Mouse (Mus musculus): Measurements from ENCODE around the gene Phf10.
"Not testable (repeated sequence)": the region's sequence is repeated elsewhere in the genome, so short reads cannot be mapped to it uniquely, and the experiment has no call there.

Phf10 gene

DNA sequence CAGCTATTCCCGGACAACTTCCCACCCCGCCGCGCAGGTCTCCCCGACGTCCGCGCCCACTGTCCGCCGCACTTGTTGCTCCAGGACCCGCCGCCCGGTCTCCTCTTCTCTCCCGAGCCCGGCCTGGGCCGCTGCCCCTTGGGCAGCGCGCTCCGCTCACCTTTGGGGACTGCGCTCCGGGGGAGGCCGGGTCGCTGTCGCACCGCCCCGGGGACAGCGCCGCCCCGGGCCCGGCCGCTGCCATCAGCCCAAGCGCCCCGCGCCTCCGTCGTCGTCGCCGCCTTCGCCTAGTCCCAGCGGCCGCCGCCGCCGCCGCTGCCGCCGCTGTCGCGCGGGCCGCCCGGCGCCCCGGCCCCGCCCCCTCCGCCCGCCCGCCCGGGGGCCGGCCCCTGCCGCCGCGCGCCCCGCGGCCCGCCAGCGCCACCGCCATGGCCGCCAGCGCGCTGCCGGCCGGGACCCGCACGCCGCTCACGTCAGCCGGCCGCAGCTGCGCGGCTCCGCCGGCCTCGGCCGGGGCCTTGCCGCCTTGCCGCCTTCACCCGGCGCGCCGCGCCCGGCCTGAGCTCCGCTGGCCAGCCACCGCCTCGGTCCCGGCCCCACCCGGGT lies at the start of gene Phf10:
TSS of gene Phf10 (minus strand) at position 323 of the 606 bp plus-strand sequence.
- peak; percentile 46 to 53 for DNase-seq

DNA sequence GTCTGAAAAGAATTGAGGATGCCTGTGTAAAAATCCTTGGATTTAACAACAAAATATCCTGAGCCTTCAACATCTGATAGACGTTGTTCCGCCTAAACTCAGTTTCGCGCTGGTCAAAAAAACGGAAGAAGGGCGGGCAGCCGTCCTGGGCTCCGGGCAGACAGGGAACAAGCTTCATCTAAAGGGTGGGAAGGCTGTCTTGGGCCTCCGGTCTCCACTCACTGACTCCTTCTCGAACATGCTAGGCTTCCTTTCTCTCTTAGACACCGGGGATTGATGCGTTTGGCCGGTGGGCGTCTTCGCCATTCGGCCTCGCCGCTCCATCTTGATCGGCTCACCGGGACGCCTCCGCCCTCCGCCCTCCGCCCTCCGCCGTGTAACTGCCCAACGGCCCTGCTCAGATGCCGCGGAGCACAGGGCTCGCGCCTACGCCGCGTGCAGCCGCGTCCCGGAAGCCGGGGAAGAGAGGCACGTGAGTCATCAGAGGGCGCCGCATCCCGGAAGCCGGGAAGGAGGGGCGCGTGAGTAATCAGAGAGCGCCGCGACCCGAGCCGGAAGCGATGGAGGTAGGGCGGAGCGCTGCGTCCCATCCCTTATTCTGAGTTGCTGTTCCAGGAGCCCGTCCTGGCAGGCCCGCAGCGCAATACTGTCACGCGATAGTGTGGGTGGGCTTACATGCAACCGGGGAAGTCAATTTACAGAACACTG lies 48.8 kb upstream of the Phf10 start, which contains the start of gene Gm3435:
TSS of gene Gm3435 (plus strand) at position 471 of the 708 bp plus-strand sequence.
- DNase-seq: not testable (repeated sequence)

GRCm38 (mm10) chr17:15009088-15009487 lies 48.0 kb upstream of the Phf10 start:
- DNase-seq: not testable (repeated sequence)

GRCm38 (mm10) chr17:15000047-15000446 lies 39.0 kb upstream of the Phf10 start:
- not testable (repeated sequence) for DNase-seq

- DNase-seq: not testable (repeated sequence)
Measured at GRCm38 (mm10) chr17:14994140-14994539, 33.1 kb upstream of the Phf10 start.

DNA sequence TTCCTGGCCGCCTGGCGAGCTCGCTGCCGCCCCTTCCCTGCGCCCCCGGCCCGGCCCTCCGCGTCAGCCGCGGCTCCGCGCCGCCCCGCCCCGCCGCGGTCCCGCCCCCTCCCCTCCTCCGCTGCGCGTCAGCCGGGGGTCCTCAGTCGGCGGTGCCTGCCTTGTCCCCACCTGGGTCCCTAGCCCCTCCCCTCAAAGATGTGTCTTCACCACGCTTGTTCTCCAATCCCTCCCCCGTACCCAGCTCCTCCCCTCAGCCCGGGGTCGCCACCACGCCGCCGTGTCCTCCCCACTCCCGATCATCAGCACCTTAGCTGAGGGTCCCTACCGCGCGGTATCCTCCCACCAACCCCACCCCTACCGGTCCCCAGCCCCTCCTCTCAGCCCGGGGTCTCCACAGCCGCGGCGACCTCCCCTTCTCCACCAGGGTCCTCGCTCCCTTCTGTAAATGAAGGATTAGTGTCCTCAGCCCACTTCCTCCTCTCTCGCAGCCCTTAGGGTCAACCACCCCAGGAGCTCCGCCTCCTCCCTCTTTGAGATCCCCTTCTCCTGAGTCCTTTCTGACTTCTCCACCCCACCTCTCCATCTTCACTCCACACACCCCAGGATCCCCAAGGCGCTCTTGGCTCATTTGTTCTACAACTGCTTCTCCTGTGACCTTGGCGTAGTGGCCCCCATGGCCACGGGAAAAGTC lies 32.2 kb upstream of the Phf10 start:
- DNase-seq: not testable (repeated sequence)

GRCm38 (mm10) chr17:14992522-14993138 lies 31.6 kb upstream of the Phf10 start:
- DNase-seq: not testable (repeated sequence)

GRCm38 (mm10) chr17:14990116-14990702 lies 29.1 kb upstream of the Phf10 start:
- peak in 1 of 2 experiments; percentile 1 for DNase-seq

DNA sequence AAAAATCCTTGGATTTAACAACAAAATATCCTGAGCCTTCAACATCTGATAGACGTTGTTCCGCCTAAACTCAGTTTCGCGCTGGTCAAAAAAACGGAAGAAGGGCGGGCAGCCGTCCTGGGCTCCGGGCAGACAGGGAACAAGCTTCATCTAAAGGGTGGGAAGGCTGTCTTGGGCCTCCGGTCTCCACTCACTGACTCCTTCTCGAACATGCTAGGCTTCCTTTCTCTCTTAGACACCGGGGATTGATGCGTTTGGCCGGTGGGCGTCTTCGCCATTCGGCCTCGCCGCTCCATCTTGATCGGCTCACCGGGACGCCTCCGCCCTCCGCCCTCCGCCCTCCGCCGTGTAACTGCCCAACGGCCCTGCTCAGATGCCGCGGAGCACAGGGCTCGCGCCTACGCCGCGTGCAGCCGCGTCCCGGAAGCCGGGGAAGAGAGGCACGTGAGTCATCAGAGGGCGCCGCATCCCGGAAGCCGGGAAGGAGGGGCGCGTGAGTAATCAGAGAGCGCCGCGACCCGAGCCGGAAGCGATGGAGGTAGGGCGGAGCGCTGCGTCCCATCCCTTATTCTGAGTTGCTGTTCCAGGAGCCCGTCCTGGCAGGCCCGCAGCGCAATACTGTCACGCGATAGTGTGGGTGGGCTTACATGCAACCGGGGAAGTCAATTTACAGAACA lies 17.4 kb upstream of the Phf10 start, which contains the start of the genes 9030025P20Rik and Gm3417:
TSS of gene 9030025P20Rik (plus strand) at position 107 of the 677 bp plus-strand sequence.
TSS of gene Gm3417 (minus strand) at position 429 of the 677 bp plus-strand sequence.
- DNase-seq: not testable (repeated sequence)

- not testable (repeated sequence) for DNase-seq
Measured at GRCm38 (mm10) chr17:14977718-14978361, 16.8 kb upstream of the Phf10 start.

DNA sequence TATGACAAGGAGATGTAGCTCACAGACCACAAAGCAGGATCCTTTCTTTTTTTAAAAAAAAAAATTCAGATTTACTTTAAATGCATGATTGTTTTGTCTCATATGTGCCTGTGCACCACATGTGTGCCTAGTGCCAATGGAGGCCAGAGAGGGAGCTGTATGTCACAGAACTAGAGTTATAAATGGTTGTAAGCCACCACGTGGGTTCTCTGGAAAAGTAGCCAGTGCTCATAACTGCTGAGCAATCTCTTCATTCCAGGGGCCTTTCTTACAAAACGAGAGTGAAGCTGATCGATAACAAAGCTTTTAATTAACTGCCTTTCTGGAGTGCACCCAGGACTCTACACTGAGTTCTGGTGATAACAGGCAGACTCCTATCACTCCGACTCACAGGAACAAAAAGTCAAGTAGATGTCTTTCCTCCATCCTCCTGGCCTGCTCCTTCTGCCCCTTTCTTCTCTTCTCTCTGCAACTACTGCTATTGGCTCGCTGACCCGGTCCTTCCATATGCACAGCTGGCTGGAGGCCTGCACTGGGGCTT lies 7.4 kb upstream of the Phf10 start:
- DNase-seq: not testable (repeated sequence)

GRCm38 (mm10) chr17:14961557-14962154 lies 583 bp upstream of the Phf10 start:
- not testable (repeated sequence) for DNase-seq

DNA sequence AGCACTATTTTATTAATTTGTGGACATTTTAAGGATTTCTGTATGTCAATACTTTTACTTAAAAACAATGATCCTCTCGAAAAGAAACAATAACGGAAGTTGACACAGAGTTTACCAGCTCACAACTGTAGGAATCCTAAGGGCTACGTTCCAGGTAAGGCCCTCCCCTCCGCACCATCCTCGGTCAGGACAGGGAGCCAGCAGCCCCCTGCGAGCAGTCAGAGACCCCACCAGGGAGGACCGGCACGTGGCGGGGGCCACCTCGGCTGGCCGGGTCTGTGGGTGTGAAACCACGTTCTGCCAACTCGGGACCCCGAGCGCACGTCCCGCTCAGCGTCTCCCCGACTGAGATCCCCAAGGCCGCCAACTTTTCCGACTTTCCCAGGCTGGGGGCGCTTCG lies 553 bp downstream of the Phf10 start:
- DNase-seq: peak; percentile 11 to 30

DNA sequence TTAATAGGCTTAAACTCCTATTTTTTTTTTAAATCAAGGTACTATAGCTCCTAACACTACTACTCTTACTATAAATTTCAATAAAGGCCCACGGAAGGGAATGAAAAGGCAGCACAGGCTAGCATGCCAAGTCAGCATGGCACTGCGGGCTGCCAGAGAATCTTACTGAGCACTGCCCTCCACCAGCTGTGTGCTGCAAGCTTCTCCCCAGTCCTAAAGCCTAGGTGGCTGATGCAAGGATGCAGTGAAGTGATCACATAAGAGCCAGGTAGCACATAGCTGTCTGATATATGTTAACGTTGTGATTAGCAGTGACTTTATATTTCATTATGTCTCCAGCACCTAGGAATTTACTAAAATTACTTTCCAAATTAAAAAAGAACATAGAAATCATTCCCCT lies 1.1 kb downstream of the Phf10 start:
- DNase-seq: no peak

DNA sequence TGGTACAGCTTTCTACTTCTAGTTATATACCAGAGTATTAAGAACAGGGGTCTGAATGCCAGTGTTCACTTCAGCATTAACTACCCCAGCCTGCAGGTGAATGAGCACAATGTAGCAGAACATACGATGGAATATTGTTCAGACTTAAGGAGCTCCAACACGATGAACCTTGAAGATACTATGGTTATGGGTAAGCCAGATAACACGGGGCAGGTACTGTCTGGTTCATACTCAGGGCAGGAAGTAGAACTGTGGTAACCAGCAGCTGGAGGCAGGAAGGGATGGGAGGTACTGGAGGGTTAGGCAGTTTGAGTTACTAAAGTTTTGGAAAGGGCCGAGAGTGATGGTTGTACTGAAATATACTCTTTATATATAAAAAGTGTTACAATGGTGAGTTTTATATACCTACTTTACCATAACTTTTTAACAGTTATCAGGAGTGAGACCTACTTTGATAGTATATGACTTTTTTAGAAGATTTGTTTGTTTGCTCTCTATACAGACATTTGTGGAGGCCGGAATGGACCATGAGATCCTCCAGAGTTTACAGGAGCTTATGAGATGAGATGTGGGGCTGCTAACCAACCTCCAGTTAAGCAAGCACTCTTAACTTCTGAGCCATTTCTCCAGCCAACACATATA lies 2.3 kb downstream of the Phf10 start:
- DNase-seq: no peak

GRCm38 (mm10) chr17:14953452-14953851 lies 7.6 kb downstream of the Phf10 start:
- DNase-seq: no peak

- no peak for DNase-seq
Measured at GRCm38 (mm10) chr17:14949161-14949827, 11.8 kb downstream of the Phf10 start.

GRCm38 (mm10) chr17:14944551-14944950 lies 16.5 kb downstream of the Phf10 start:
- no peak for DNase-seq

DNA sequence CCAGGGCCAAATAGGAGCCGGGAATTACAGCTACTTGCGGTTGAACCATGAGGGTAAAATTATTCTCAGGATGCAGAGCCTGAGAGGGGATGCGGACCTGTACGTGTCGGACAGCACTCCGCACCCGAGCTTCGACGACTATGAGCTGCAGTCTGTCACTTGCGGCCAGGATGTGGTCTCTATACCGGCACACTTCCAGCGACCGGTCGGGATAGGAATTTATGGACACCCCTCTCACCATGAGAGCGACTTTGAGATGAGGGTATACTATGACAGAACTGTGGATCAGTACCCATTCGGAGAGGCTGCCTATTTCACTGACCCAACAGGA lies 17.4 kb downstream of the Phf10 start:
- no peak for DNase-seq
